Mouse (Mus musculus) E14TG2a.4 (cell line): ENCODE measurements around the gene Chst12.

Experiments used
- CTCF ChIP-seq: conservative IDR thresholded peaks from 2 replicates; pipeline ENCODE4 v1.5.1; 2014; ENCODE audit warnings: low read length
- NANOG ChIP-seq: IDR thresholded peaks from 2 replicates; pipeline ENCODE4 v1.6.1; 2014; ENCODE audit warnings: borderline replicate concordance, low read length, mixed read lengths

GRCm38 (mm10) chr5:140553719-140554118 is 48.4 kb downstream of the Chst12 start:
- TF ChIP-seq CTCF: no peak
- TF ChIP-seq NANOG: no peak
